Mouse (Mus musculus) kidney, adult 11 months (tissue): ENCODE measurements around the gene Ranbp10.
"Not testable (repeated sequence)": the region's sequence is repeated elsewhere in the genome, so short reads cannot be mapped to it uniquely, and the experiment has no call there.

ENCODE experiments used
- DNase-seq: peaks from one replicate; pipeline ENCODE4 v3.0.0; 2022

Gene Ranbp10

GRCm38 (mm10) chr8:105833740-105834139, 6.6 kb upstream of the Ranbp10 start:
- DNase-seq = not testable (repeated sequence)

GRCm38 (mm10) chr8:105826379-105826778, 771 bp downstream of the Ranbp10 start:
- DNase-seq = no peak

DNA sequence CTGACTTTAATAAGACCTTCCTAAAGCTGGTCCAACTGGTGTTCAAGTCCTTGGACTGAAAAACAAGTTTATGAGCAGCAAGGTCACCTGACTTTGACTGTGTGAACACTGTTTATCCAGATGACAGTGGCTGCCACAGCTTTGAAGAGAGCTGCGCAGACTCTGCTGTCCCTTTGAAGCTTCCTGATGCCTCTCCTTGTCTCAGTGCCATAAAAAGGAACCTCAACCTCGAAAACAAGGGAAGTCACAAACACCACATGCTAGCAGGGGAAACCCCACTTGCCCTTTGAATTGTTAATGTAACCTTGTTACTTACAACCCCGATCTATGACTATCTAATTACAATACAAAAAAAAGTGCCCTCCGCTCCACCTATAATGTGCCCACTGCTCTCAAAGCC, 1.6 kb downstream of the Ranbp10 start:
- no peak for DNase-seq

GRCm38 (mm10) chr8:105820925-105821324, 6.2 kb downstream of the Ranbp10 start:
- DNase-seq = no peak

DNA sequence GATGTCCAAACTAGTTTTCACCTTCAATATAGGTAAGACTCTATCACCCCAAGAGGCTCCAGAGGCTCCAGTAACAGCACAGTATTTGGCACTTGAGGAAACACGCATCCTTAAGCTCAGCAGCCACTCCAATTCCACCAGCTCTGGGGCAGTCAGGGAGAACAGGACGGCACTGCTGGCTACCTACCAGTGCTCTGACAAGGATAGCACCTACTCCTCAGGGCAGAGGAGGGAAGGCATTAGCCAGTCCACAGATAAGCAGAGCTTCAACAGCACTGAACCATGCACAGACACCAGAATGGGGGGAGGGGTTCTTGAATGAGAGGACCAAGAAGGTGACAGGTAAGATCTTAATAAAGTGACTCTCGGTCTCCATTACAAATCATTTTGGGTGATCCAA, 7.5 kb downstream of the Ranbp10 start:
- no peak for DNase-seq

DNA sequence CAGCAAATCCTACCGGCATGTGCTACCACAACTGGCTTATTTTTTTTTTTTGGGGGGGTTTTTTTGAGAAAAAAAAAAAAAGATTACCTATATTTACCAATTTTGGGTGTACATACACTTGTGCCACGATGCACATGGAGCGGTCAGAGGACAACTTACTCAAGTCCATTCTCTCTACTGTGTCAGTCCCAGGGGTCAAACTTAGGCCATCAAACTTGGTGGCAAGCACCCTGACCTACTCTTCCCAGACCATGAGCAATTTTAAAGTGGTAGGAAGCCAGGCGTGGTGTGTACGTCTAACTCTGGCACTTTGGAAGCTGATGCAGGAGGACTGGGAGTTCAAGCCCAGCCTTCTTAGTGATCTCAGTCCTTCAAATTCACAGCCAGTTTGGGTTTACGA, 13.9 kb downstream of the Ranbp10 start:
- no peak for DNase-seq

DNA sequence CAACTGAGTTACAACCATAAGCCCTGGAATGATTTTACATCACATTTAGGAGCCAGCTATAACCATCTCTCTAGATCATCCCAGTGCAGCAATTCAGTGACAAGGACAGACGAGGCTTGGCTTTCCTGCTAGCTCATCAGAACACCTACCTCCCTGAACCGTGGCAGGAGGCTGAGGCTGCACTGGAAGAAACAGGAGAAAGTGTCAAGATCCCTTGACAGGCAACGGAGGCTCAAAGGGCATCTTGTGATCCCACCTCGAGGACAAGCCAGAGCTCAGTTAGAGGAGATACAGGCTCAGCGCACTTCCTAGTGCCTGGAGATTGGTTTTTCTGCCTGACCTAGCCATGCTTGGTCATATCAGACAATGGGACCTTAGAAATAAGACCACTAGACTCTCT, 14.6 kb downstream of the Ranbp10 start:
- DNase-seq = peak; percentile 35

GRCm38 (mm10) chr8:105811543-105811942, 15.6 kb downstream of the Ranbp10 start:
- no peak for DNase-seq

- DNase-seq = no peak
These were observed 16.1 kb downstream of the Ranbp10 start for GRCm38 (mm10) chr8:105811061-105811460.

DNA sequence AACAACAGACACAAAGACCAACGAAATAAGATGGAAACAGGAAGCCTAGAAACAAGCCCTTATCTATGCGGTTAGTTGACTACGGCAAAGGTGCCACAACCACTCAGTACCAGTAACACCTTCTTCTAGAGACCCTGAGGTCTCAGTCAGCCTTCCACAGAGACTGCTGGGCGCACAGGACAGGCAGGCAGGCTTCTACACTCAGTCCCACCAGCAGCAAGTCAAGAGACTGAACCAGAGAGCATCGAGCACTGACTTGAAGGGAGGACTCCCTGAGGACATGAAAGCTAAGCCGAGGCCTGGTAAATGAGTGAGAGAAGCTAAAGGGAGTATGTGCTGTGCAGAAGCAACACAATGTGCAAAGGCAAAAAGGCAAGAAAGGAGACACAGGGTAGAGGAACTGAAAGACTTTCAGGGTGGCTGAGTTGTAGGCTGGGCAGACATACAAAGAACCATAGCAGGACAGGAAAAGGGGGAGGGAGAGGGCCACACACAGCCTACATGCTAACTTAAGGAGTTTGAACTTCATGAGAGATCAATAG, 16.8 kb downstream of the Ranbp10 start:
- DNase-seq = no peak

DNA sequence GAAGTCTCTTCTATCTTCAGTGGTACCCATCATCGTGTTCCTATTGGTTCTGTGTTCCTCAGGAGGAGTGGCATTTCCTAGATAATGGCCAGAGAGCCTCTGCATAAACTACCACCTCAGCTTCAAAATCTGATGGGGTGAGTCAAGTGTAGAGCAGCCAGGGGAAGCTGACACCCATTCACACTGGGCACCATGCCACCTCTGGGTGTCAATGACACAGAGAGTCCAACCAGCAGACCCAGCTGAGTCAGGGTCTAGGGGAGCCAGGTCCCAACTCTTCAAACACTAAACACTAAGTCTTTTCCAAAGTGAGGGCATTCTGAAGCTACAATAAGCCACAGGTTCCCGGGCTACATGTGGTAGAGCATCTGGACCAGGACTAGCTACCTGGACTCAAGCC, 18.7 kb downstream of the Ranbp10 start:
- peak; percentile 29 for DNase-seq

GRCm38 (mm10) chr8:105807766-105808165, 19.4 kb downstream of the Ranbp10 start:
- DNase-seq = peak; percentile 54

GRCm38 (mm10) chr8:105805964-105806363, 21.2 kb downstream of the Ranbp10 start:
- DNase-seq = no peak

- no peak for DNase-seq
These were observed 21.8 kb downstream of the Ranbp10 start for GRCm38 (mm10) chr8:105805346-105805745.

DNA sequence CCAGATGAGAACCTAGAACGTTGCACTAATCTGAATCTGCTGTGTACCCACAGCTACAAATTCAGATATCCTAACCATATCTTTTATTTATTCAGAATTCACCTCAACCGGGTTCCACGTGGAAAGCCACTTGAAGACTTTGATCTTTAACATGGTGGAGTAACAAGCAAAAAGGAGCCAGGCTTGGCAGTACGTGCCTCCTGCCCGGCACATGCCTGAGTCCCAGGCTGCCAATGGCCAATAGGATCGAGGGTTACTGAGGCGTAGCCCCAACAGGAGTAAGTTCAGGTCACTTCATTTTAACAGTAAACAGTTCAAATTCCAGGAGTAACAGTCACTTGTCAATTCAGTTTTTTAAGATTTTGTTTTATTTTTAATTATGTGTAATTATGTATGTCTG, 22.4 kb downstream of the Ranbp10 start:
- peak; percentile 86 for DNase-seq

GRCm38 (mm10) chr8:105801153-105801904, 25.8 kb downstream of the Ranbp10 start:
- DNase-seq = no peak

DNA sequence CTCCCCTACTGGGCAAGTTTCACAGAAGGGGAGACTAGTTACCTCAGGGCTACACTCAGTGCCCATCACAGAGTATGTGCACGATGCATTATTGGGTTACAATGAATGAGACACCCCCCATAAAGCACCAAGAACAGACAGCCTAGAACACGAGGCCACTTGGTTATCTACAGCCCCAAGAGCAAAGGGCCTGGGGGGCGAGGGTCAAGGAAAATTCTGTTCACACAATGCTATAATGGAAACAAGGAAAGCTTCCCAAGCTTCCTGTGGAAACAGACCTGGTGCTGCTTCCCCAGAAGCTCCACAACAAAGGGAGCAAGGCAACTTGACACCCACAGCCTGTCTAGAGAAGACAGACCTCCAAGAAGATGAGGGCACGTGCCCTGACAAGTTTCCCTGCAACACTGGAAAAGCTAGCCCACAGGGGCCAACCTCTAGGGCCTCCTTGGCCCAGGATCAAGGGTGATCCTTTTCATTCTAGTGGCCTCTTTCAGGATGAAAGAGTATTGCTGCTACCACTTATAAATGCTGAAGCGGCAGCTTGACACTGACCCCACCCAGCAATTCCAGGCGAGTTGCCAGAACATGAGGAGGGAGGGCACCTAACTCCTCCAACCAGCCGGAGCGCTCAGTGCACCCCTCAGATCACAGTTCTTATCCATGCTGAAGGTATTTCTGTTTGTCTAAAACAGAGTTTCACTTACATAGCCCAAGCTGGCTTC, 27.9 kb downstream of the Ranbp10 start:
- DNase-seq = peak; percentile 88

- no peak for DNase-seq
These were observed 28.7 kb downstream of the Ranbp10 start for GRCm38 (mm10) chr8:105798408-105798807.

DNA sequence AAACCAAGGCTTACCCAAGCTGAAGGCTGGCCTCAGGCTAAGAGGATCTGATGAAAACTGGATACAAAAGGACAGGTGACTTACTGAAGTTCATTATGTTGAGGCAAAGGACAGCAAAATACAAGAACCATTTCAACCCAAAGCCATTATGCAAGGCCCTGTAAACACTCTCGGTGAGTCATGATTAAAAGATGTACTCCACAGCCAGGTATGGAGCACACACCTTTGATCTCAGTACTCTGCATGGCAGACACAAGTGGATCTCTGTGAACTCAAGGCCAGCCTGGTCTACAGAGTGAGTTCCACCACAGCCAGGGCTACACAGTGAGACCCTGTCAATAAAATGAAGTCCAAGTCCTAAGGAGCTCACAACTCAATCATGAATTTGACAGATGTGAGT, 31.4 kb downstream of the Ranbp10 start:
- DNase-seq = no peak

GRCm38 (mm10) chr8:105794009-105794598, 33.0 kb downstream of the Ranbp10 start:
- no peak for DNase-seq

GRCm38 (mm10) chr8:105793331-105793730, 33.8 kb downstream of the Ranbp10 start:
- peak; percentile 49 for DNase-seq

DNA sequence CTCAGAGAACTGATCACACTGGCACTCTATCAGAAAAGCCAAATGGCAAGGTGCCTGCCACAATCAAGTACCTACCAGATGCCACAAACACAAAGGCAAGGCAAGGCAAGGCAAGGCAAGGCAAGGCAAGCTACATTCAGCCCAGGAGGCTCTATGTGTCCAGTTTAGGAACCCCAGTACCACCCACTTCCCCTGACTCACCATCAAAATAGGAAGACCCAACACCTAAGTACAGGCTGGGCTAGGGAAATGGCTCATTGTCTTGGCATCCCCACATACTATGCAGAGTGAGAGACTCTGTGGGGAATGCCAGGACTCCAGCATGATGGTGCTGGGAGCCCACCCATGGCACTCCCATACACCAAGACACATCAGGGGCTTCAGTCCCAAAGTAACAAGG, 37.5 kb downstream of the Ranbp10 start:
- no peak for DNase-seq

DNA sequence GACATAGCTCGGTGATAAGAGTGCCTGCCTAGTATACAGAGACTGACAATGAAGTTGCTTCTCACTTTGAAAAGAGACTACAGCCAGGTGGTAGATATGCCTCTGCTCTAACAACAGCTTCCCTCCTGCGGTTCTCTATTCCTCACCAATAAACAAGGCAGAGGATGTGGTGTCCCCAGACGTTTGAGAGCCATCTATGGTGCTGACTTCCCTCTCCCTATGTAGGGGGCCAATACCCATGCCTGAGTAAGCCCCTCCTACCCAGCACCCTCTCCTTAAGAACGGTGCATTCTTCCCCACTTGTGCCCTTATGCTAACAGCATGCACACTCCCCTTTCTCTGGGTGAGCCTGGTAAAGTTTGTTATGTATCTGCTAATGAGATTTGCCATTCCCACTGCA, 38.2 kb downstream of the Ranbp10 start:
- DNase-seq = no peak

DNA sequence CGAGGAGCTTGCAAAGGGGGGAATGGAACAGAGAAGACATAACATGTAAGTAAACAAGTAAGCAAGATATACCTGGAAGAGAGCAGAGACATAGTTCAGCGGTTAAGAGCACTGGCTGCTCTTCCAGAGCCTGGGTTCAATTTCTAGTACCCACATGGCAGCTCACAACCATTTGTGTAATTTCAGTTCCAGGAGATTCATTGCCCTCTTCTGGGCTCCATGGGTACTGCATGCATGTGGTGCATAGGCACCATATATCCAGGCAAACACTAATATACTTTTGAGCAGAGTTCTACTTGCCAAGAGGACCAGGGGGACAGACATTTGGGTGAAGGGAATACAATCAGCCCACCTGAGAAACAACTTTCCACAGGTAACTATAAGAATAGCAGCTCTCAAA, 38.9 kb downstream of the Ranbp10 start:
- peak; percentile 46 for DNase-seq
